Mouse (Mus musculus): ENCODE measurements around the gene Cenpe. TPM values are rescaled to one million over a fixed set of nuclear protein-coding genes. Genes with fewer than 3 reads are reported as not detected.
A peak's percentile ranks its signal among the peaks of the same experiment; 100 is the strongest.

Cenpe gene
- total and polyA plus RNA-seq, 3 experiments = 19.5 to 119 (median 26.4) TPM

DNA sequence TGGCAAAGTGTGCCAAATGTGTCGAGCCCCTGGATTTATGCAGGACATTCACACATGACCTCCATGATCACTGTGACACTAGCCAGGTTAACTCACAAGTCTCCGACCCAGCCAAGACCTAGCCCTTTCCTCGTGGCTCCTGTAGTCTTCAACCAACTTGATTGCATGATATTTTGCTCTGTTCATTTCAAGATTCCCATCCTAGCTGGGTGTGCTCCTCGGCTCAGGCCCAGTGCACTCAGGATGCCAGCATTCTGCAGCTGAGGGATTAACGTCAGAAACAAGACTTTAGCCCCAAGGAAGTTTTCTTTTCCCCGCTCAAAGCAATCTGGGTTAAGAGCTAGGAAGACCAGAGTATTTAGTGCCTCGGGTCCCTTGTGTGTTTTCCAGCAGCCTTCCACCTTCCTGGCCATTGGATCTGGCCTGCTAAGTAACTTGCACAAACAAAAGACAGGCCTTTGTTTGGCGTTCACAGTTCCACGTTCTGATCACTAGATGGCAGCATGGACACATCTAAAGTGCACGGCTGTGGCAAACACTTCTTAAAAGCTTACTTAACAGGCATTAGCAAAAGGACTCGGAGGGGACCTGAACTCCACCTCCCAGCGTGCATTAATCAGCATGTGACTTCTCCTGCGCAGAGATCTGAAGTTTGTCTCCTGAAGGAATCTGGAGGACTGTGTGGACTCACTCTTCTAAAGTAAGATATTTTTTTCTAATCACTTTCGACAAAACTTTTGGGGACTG lies 68.5 kb downstream of the Cenpe start, which contains the start of gene Bdh2:
Gene Bdh2 (plus strand): TSS at position 553 of the 747 bp plus-strand sequence.
- Histone ChIP-seq H3K9ac (ENCODE audit: control insufficient read depth, low read depth, low read length, poor library complexity, severe bottlenecking) (peak within 1 kb of the TSS; percentile 31; the same call in 1 of the 2 replicates), H3K9me3 (replicated peaks; ENCODE audit: insufficient read depth, low read length) (no peaks in the 10 kb centered on the region), H3K27ac (ENCODE audit: control insufficient read depth, low read depth, low read length) (no peak within 1 kb of the TSS), H3K36me3 (ENCODE audit: control insufficient read depth in 1 of 2, insufficient read depth in 2 of 2, low read length in 2 of 2) (no peaks in the 10 kb centered on the region), H3K27me3 (ENCODE audit: control insufficient read depth in 1 of 2, insufficient read depth in 2 of 2, low read length in 2 of 2) (no peaks in the 10 kb centered on the region), H3K4me1 (ENCODE audit: control insufficient read depth in 1 of 2, insufficient read depth in 2 of 2, low read length in 2 of 2) (no peaks in the 10 kb centered on the region), H3K4me3 (ENCODE audit: control insufficient read depth in 1 of 2, insufficient read depth in 1 of 2, low read depth in 2 of 2, low read length in 2 of 2) (peak within 1 kb of the TSS; percentile 13 to 28; a peak in 2 of 4 replicates), H3K79me2 (ENCODE audit: control insufficient read depth, insufficient read depth, low read length, poor library complexity) (no peaks in the 10 kb centered on the region)
- peak; percentile 91 for DNase-seq (ENCODE audit: low read depth, low spot score)
- no peak for TF ChIP-seq TBP (IDR thresholded peaks at IDR 0.05; ENCODE audit: low read depth, low read length)
- no peak for TF ChIP-seq USF2 (IDR thresholded peaks at IDR 0.05; ENCODE audit: borderline replicate concordance in 1 of 2, insufficient read depth in 1 of 2, low read depth in 1 of 2, low read length in 2 of 2)
- TF ChIP-seq SIN3A (IDR thresholded peaks at IDR 0.05; ENCODE audit: low read length) = peak; percentile 30; the same call in 1 of the 2 replicates
- peak; percentile 87 for TF ChIP-seq SMC3 (IDR thresholded peaks at IDR 0.05; ENCODE audit: low read depth, low read length)
- no peak for TF ChIP-seq NRF1 (IDR thresholded peaks at IDR 0.05; ENCODE audit: insufficient read depth, low read depth, low read length, poor library complexity, severe bottlenecking)
- TF ChIP-seq CTCF (IDR thresholded peaks at IDR 0.05 in 2 of 3, conservative IDR thresholded peaks at IDR 0.05 in 1 of 3; ENCODE audit: control insufficient read depth in 1 of 3, insufficient read depth in 1 of 3, low read depth in 2 of 3, low read length in 3 of 3, poor library complexity in 1 of 3, severe bottlenecking in 1 of 3) = peak; percentile 83 to 95 (median 87)
- TF ChIP-seq RAD21 (IDR thresholded peaks at IDR 0.05; ENCODE audit: low read depth, low read length) = peak; percentile 97
- peak; percentile 90 for TF ChIP-seq ZC3H11A (IDR thresholded peaks at IDR 0.05; ENCODE audit: low read depth, low read length)
- TF ChIP-seq USF1 (IDR thresholded peaks at IDR 0.05; ENCODE audit: low read depth, low read length) = peak; percentile 67; the same call in 1 of the 2 replicates
- TF ChIP-seq MXI1 (IDR thresholded peaks at IDR 0.05; ENCODE audit: low read depth, low read length) = peak; percentile 49; the same call in 1 of the 2 replicates

DNA sequence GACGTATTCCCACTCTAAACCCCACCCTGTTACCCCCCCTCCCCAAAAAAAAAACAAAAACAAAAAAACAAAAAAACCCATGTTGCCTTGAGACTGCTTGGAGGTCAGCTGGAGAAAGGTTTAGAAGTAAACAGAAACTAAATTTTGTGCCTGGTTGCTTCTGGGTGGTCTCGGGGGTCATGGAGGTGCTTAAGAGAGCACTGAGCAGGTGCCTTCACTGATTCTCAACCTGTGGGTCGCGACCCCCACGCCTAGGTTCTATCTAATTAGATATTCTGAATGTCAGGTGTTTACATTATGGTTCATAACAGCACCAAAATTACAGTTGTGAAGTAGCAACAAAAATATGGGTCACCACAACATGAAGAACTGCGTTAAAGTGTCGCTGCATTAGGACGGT lies 69.4 kb downstream of the Cenpe start:
- Histone ChIP-seq H3K4me1 (ENCODE audit: control insufficient read depth in 1 of 2, insufficient read depth in 2 of 2, low read length in 2 of 2) (no peaks in the 10 kb centered on the region), H3K36me3 (ENCODE audit: control insufficient read depth in 1 of 2, insufficient read depth in 2 of 2, low read length in 2 of 2) (no peaks in the 10 kb centered on the region), H3K9ac (ENCODE audit: control insufficient read depth, low read depth, low read length, poor library complexity, severe bottlenecking) (no peak overlapping the region), H3K27me3 (ENCODE audit: control insufficient read depth in 1 of 2, insufficient read depth in 2 of 2, low read length in 2 of 2) (no peaks in the 10 kb centered on the region), H3K4me3 (ENCODE audit: control insufficient read depth in 1 of 2, insufficient read depth in 1 of 2, low read depth in 2 of 2, low read length in 2 of 2) (no peak overlapping the region), H3K27ac (ENCODE audit: control insufficient read depth, low read depth, low read length) (no peak overlapping the region), H3K79me2 (ENCODE audit: control insufficient read depth, insufficient read depth, low read length, poor library complexity) (no peaks in the 10 kb centered on the region), H3K9me3 (replicated peaks; ENCODE audit: insufficient read depth, low read length) (no peaks in the 10 kb centered on the region)
- TF ChIP-seq RAD21 (IDR thresholded peaks at IDR 0.05; ENCODE audit: low read depth, low read length) (no peak), ZNF384 (IDR thresholded peaks at IDR 0.05; ENCODE audit: low read depth, low read length) (no peak), SIN3A (IDR thresholded peaks at IDR 0.05; ENCODE audit: low read length) (no peak), ELF1 (IDR thresholded peaks at IDR 0.05; ENCODE audit: low read depth, low read length) (no peak), GATA1 (IDR thresholded peaks at IDR 0.05; ENCODE audit: low read depth, low read length) (no peak)
- no peak for DNase-seq (ENCODE audit: low read depth, low spot score)
